Mouse (Mus musculus) adrenal gland, postnatal 0 days (tissue): Measurements from ENCODE around the gene Srpk1. TPM values are rescaled to one million over a fixed set of nuclear protein-coding genes. Genes with fewer than 3 reads are reported as not detected.

ENCODE experiments used
- microRNA-seq: library from miRNA; unstranded; fragments of <30 nt; microRNA quantifications from one replicate; pipeline ENCODE4, GENCODE M21; 2016; ENCODE audit warnings: borderline replicate concordance; ENCODE audit not compliant: insufficient number of aligned reads
- polyA plus RNA-seq: library from polyadenylated mRNA; unstranded; fragments of >200 nt; fragmentation: Nextera tagmentation; extraction: Ambion mirVana; gene quantifications from 2 replicates; pipeline ENCODE4 v1.2.1, GENCODE M21; 2015

Gene Srpk1
- polyA plus RNA-seq, result 29.1 and 41.5 TPM in 2 replicates

GRCm38 (mm10) chr17:28622300-28622759 lies at the start of gene Srpk1:
Srpk1 (minus strand) TSS chr17:28622709.

GRCm38 (mm10) chr17:28575244-28576125 lies 47.0 kb downstream of the Srpk1 start, which contains the start of gene Lhfpl5:
Lhfpl5 (plus strand) TSS chr17:28575641.

GRCm38 (mm10) chr17:28560598-28560997 lies 61.9 kb downstream of the Srpk1 start, which contains the start of gene Clps:
Clps (minus strand) TSS chr17:28560766.

GRCm38 (mm10) chr17:28549111-28549510 lies 73.4 kb downstream of the Srpk1 start, which contains the start of gene Clpsl2:
Clpsl2 (plus strand) TSS chr17:28549411.

Small RNA genes lying within 50 kb of the gene (microRNA-seq; reads per million reads assigned to microRNA genes)
- gene Mir6969, result not detected

Other genes with a start within 250 kb of the Srpk1 start
- 24.5 and 33.5 TPM in 2 replicates for gene Fkbp5, start 105.2 kb downstream of the Srpk1 start, polyA plus RNA-seq
- gene Armc12, start 91.9 kb downstream of the Srpk1 start, polyA plus RNA-seq, result not detected in 2 replicates
- not detected in 2 replicates for gene Clpsl2, start 73.3 kb downstream of the Srpk1 start, polyA plus RNA-seq
- 2.8 TPM in 1 of 2 replicates, not detected in the other for gene Clps, start 61.9 kb downstream of the Srpk1 start, polyA plus RNA-seq
- 5.3 and 8.9 TPM in 2 replicates for gene Lhfpl5, start 47.1 kb downstream of the Srpk1 start, polyA plus RNA-seq
- gene Slc26a8, start 67.5 kb upstream of the Srpk1 start, polyA plus RNA-seq, result 0.47 and 0.95 TPM in 2 replicates
- gene Mapk14, start 68.6 kb upstream of the Srpk1 start, polyA plus RNA-seq, result 24.6 and 35.4 TPM in 2 replicates
- gene AC170998.1, start 103.4 kb upstream of the Srpk1 start, polyA plus RNA-seq, result 1.1 and 1.6 TPM in 2 replicates
- 82.7 and 217 TPM in 2 replicates for gene Mapk13, start 146.6 kb upstream of the Srpk1 start, polyA plus RNA-seq
- gene Brpf3, start 178.4 kb upstream of the Srpk1 start, polyA plus RNA-seq, result 7.8 and 13.0 TPM in 2 replicates
- gene Pnpla1, start 235.7 kb upstream of the Srpk1 start, polyA plus RNA-seq, result 0.05 and 0.21 TPM in 2 replicates